Mouse (Mus musculus): ENCODE results near the gene Zfp777. TPM values are rescaled to one million over a fixed set of nuclear protein-coding genes. Genes with fewer than 3 reads are reported as not detected.

Zfp777 gene
- polyA plus RNA-seq, 1 experiment = 8.6 TPM

DNA sequence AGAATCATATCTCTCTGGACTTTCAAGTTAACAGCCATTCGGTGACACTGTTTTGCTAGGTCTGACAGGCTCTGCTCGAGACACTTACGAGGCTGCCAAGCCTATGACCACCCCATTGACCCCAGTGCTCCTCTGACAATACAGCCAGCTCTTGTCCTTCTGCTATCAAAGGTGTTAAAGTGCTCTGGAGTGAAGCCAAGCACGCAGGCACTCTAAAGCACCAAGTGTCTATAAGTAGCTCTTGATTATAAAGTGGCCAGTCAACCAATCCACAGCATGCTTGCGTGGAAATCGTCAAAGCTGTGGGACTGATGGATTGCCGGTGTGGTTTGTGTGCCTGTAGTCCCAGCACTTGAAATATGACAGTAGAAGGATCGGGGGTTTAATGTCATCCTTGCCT, 38.0 kb downstream of the Zfp777 start:
- Histone ChIP-seq H3K4me1 (ENCODE audit: control insufficient read depth, insufficient read depth, low read length) (peaks cover 12% of the 10 kb centered on the region), H3K27ac (ENCODE audit: insufficient read depth, low read depth, low read length) (no peak overlapping the region), H3K4me3 (ENCODE audit: insufficient read depth, low read length) (no peak overlapping the region)
- TF ChIP-seq POLR2A (IDR thresholded peaks at IDR 0.05; ENCODE audit: borderline replicate concordance, low read depth, low read length) (no peak), CTCF (IDR thresholded peaks at IDR 0.05; ENCODE audit: low read depth, low read length) (no peak)

DNA sequence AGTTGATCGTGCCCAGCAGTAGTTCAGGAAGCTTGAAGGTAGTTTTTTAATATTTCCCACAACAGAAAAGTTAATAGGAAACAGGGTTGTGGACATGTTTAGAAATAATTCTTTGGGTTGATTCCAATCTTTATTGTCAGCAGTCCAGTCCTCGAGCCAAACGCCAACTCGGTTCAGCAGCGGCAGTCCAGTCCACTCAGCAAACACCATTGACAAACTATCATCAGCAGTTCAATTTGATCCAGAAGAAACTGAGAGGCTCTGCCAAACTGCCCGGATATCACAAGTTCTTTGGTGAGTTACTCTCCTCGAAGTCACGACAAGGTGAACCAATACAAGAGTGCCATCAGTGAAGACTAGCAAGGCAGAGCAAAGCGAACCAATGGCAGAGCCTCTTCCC, 53.0 kb downstream of the Zfp777 start:
- Histone ChIP-seq H3K27ac (ENCODE audit: insufficient read depth, low read depth, low read length) (no peak overlapping the region), H3K4me3 (ENCODE audit: insufficient read depth, low read length) (no peak overlapping the region), H3K4me1 (ENCODE audit: control insufficient read depth, insufficient read depth, low read length) (no peaks in the 10 kb centered on the region)
- no peak for TF ChIP-seq POLR2A (IDR thresholded peaks at IDR 0.05; ENCODE audit: borderline replicate concordance, low read depth, low read length)
- no peak for TF ChIP-seq CTCF (IDR thresholded peaks at IDR 0.05; ENCODE audit: low read depth, low read length)

DNA sequence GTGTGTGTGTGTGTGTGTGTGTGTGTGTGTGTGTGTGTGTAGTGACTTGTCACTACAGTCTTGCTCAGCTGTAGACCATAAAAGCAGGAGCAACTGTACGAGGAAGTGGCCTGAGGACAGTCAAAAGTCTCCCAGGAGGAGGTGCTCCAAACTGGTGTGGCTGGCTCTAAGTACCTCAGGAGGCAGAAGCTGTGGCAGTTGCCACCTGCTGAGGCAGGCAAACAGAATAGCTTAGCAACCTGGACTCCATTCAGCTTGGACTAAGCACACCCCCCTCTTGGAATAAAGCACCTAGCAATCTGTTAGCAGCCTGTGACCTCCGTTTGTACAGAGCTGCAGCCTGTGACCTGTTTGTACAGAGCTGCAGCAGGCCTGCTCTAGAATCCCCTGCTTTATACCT, 64.8 kb downstream of the Zfp777 start:
- TF ChIP-seq POLR2A (IDR thresholded peaks at IDR 0.05; ENCODE audit: borderline replicate concordance, low read depth, low read length) (no peak), CTCF (IDR thresholded peaks at IDR 0.05; ENCODE audit: low read depth, low read length) (no peak)
- peaks cover 11% of the 10 kb centered on the region for H3K4me1 ChIP-seq (ENCODE audit: control insufficient read depth, insufficient read depth, low read length)
- no peak overlapping the region for H3K4me3 ChIP-seq (ENCODE audit: insufficient read depth, low read length)
- H3K27ac ChIP-seq (ENCODE audit: insufficient read depth, low read depth, low read length) = no peak overlapping the region

DNA sequence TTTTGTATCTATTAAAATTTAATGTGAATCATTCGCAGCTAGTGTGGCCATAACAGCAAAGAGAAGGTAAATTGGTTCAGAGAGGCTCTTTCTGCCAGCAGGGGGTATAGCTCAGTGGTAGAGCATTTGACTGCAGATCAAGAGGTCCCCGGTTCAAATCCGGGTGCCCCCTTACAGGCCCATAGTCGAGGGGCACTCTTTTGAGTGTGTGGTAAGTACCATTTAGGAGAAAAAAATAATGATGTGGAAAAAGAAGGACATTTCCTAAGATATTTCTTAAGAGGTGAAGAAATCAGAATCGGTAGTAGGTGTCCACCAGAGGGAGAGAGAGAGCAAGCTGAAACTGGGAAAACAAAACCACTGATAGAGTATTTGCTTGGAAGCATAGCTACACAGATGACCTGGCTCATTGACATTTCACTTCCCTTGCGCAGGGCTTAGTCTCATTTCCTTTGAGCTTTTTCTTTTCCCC, 69.8 kb downstream of the Zfp777 start:
- peak overlapping the region; percentile 12; the same call in 1 of the 2 replicates for H3K27ac ChIP-seq (ENCODE audit: insufficient read depth, low read depth, low read length)
- TF ChIP-seq CTCF (IDR thresholded peaks at IDR 0.05; ENCODE audit: low read depth, low read length) (peak; percentile 42; the same call in 1 of the 2 replicates), POLR2A (IDR thresholded peaks at IDR 0.05; ENCODE audit: borderline replicate concordance, low read depth, low read length) (no peak)
- peaks cover 2% of the 10 kb centered on the region for H3K4me1 ChIP-seq (ENCODE audit: control insufficient read depth, insufficient read depth, low read length)
- H3K4me3 ChIP-seq (ENCODE audit: insufficient read depth, low read length) = no peak overlapping the region

DNA sequence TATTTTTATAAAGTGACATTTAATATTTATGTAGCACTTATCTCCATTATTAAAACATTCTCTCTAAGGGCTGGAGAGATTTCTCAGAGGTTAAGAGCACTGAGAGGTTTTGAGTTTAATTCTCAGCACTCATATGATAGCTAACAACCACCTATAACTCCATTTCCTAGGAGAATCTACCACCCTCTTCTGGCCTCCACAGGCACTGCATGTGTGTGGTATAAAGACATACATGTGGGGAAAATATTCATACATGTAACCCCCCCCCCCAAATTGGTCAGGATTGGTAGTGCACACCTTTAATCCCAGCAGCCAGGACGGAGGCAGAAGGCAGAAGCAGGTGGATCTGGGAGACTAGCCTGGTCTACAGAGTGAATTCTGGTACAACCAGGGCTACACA, 74.1 kb downstream of the Zfp777 start:
- Histone ChIP-seq H3K4me1 (ENCODE audit: control insufficient read depth, insufficient read depth, low read length) (no peaks in the 10 kb centered on the region; the same call in 1 of the 2 replicates), H3K27ac (ENCODE audit: insufficient read depth, low read depth, low read length) (no peak overlapping the region), H3K4me3 (ENCODE audit: insufficient read depth, low read length) (no peak overlapping the region)
- TF ChIP-seq POLR2A (IDR thresholded peaks at IDR 0.05; ENCODE audit: borderline replicate concordance, low read depth, low read length) = no peak
- no peak for TF ChIP-seq CTCF (IDR thresholded peaks at IDR 0.05; ENCODE audit: low read depth, low read length)

Other genes with a start within 250 kb of the Zfp777 start
- 64.4 and 79.0 TPM in 2 replicates for gene Pdia4, start 235.5 kb downstream of the Zfp777 start, polyA plus RNA-seq (2012; ENCODE audit: insufficient read depth, insufficient read length, missing spikeins)
- gene Zfp786, start 218.0 kb downstream of the Zfp777 start, polyA plus RNA-seq (2012; ENCODE audit: insufficient read depth, insufficient read length, missing spikeins) = 0.33 TPM in 1 of 2 replicates, not detected in the other
- gene Zfp398, start 213.2 kb downstream of the Zfp777 start, polyA plus RNA-seq (2012; ENCODE audit: insufficient read depth, insufficient read length, missing spikeins) = 4.7 and 6.4 TPM in 2 replicates
- gene Zfp282, start 171.7 kb downstream of the Zfp777 start, polyA plus RNA-seq (2012; ENCODE audit: insufficient read depth, insufficient read length, missing spikeins) = 6.6 and 7.0 TPM in 2 replicates
- 9.6 and 11.6 TPM in 2 replicates for gene Zfp212, start 128.4 kb downstream of the Zfp777 start, polyA plus RNA-seq (2012; ENCODE audit: insufficient read depth, insufficient read length, missing spikeins)
- gene Zfp956, start 95.5 kb downstream of the Zfp777 start, polyA plus RNA-seq (2012; ENCODE audit: insufficient read depth, insufficient read length, missing spikeins) = 4.3 and 5.7 TPM in 2 replicates
- 15.3 and 15.8 TPM in 2 replicates for gene Zfp746, start 37.7 kb upstream of the Zfp777 start, polyA plus RNA-seq (2012; ENCODE audit: insufficient read depth, insufficient read length, missing spikeins)

Data from bone marrow macrophage, adult 2 months (primary cell).